Mouse (Mus musculus): ENCODE measurements around the gene Med20. TPM values are rescaled to one million over a fixed set of nuclear protein-coding genes. Genes with fewer than 3 reads are reported as not detected.
A peak's percentile ranks its signal among the peaks of the same experiment; 100 is the strongest.
"Not testable (repeated sequence)": the region's sequence is repeated elsewhere in the genome, so short reads cannot be mapped to it uniquely, and the experiment has no call there.

The Med20 gene
- polyA plus RNA-seq, 1 experiment from 2014 or later, result 43.7 TPM

DNA sequence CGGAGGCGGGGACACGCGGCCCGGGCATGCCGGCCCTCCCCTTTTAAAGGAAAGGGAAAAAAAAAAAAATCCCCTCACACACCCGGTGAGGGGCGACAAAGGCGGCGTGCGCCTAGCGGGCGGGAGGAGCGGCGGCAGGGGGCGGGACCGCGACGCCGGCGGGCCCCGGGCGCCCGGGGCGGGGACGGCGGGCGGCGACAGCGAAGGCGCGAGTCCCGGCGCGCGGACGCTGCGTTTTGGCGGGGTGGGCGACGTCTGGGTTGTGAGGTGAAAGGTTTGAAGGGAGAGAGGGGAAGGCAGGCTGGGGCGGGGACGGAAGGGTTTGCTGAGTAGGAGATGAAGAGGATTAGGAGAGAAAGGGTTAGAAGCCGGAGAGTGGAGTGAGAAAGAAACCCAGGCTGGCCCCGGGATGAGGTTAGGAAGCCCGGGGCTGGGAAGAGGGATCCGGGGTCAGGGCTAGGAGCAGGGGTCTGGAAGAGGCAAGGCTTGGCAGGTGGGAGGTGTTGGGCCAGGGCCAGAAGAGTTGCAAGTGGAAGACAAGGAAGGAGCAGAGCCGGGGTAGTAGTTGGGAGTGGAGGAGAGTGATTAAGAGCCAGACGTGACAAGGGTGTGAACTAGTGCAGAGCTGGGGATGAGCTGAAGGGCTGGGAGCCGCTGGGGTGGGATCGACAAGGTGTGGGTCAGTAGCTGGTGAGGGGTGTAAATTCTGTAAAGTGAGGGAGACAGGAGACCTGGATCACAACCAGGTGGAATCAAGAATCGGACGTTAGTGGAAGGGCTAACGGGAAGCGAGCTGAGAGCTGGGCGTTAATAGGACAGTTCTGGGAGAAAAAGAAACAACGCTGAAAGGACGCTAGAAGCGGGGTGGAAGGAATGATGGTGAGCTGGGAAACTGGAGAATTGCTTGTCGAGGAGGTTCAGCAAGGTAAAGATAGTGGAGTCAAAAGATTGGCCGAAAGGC lies 18.6 kb downstream of the Med20 start:
- peak overlapping the region; percentile 75 for H3K4me2 ChIP-seq (ENCODE audit: low read length)
- H3K9ac ChIP-seq (ENCODE audit: low read depth, low read length), result peak overlapping the region; percentile 81
- no peaks in the 10 kb centered on the region for H3K27me3 ChIP-seq (replicated peaks; ENCODE audit: control insufficient read depth, insufficient read depth, low read length)
- peak; percentile 62 for ATAC-seq
- no peaks in the 10 kb centered on the region for H3K9me3 ChIP-seq (ENCODE audit: control insufficient read depth, low read length)
- H3K36me3 ChIP-seq (ENCODE audit: control insufficient read depth, insufficient read depth, low read length), result peaks cover 3% of the 10 kb centered on the region
- H3K4me1 ChIP-seq (ENCODE audit: control insufficient read depth, insufficient read depth, low read depth, low read length), result peaks cover 22% of the 10 kb centered on the region
- peak overlapping the region; percentile 73 for H3K4me3 ChIP-seq (ENCODE audit: low read length)
- WGBS, result under 1% methylated on average over 60 of the region's 61 CpGs
- peak overlapping the region; percentile 96 for H3K27ac ChIP-seq (ENCODE audit: low read depth, low read length)

DNA sequence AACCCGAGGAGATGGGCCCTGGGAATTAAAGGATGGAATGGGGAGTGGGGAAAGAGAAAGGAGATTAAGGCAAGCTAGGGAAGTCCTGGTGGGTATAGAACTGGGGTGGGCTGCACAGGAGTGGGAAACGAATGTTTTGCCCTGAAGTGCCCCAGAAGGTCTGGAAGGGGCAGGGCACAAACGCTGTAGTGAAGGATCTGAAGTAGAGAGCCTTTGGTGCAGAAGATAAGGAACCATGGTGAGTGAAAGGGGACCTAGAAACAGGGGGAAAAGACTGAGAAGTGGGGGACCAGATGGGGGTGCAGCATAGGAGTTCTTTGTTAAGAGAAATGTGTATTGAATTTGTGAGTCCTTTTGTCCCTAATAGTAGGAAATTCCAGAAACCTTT lies 19.3 kb downstream of the Med20 start, which contains the start of gene Usp49:
Usp49 (plus strand) TSS at position 13 of the 388 bp plus-strand sequence.
- ATAC-seq, result no peak
- H3K4me2 ChIP-seq (ENCODE audit: low read length), result peak within 1 kb of the TSS; percentile 75
- no peaks in the 10 kb centered on the region for H3K27me3 ChIP-seq (replicated peaks; ENCODE audit: control insufficient read depth, insufficient read depth, low read length)
- 1% methylated on average over 3 of the region's 3 CpGs for WGBS
- H3K9ac ChIP-seq (ENCODE audit: low read depth, low read length), result peak within 1 kb of the TSS; percentile 81
- no peaks in the 10 kb centered on the region; the same call in 1 of the 2 replicates for H3K36me3 ChIP-seq (ENCODE audit: control insufficient read depth, insufficient read depth, low read length)
- H3K9me3 ChIP-seq (ENCODE audit: control insufficient read depth, low read length), result no peaks in the 10 kb centered on the region
- H3K4me1 ChIP-seq (ENCODE audit: control insufficient read depth, insufficient read depth, low read depth, low read length), result peaks cover 22% of the 10 kb centered on the region
- peak within 1 kb of the TSS; percentile 96 for H3K27ac ChIP-seq (ENCODE audit: low read depth, low read length)
- H3K4me3 ChIP-seq (ENCODE audit: low read length), result peak within 1 kb of the TSS; percentile 73

GRCm38 (mm10) chr17:47632181-47632840 lies 20.9 kb downstream of the Med20 start:
- WGBS, result 73% methylated on average over 4 of the region's 4 CpGs
- H3K27me3 ChIP-seq (replicated peaks; ENCODE audit: control insufficient read depth, insufficient read depth, low read length), result no peaks in the 10 kb centered on the region
- no peak overlapping the region for H3K4me2 ChIP-seq (ENCODE audit: low read length)
- no peak overlapping the region for H3K4me3 ChIP-seq (ENCODE audit: low read length)
- peaks cover 22% of the 10 kb centered on the region for H3K4me1 ChIP-seq (ENCODE audit: control insufficient read depth, insufficient read depth, low read depth, low read length)
- no peak overlapping the region for H3K9ac ChIP-seq (ENCODE audit: low read depth, low read length)
- no peaks in the 10 kb centered on the region for H3K9me3 ChIP-seq (ENCODE audit: control insufficient read depth, low read length)
- no peak overlapping the region for H3K27ac ChIP-seq (ENCODE audit: low read depth, low read length)
- ATAC-seq, result no peak
- H3K36me3 ChIP-seq (ENCODE audit: control insufficient read depth, insufficient read depth, low read length), result no peaks in the 10 kb centered on the region

DNA sequence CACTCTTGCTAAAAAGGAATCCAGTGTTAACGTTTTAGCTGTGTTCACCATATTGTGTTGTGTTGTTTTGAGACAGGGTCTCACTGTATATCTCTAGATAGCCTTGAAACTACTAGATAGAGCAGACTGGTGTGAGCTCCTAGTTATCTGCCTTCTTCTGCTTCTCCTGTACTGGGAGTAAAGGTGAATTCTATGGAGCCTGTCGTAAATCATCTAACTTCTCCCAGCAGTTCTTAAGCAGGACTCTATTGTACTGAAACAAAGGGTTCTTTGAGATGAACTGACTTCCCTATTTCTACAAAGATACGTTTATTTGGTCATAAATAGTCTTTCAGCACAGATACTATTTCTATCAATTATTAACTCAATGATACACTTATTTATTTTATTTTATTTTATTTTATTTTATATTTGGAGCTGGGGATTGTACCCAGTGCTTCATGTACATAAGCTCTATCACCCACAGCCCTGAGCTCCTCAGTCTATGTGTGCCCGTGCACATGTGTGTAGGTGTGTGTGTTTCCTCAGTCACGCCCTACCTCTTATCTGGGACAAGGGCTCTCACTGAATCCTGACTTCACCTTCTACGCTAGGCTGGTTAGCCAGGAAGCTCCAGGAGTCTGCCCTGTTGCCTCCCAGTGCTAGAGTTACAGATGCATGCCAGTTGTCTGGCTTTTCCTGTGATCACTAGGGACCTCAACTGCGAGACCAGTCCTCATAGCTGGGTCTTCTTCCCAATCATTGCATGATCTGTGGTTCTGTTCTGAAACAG lies 22.8 kb downstream of the Med20 start:
- WGBS, result 81% methylated on average over 7 of the region's 7 CpGs
- no peak overlapping the region for H3K9ac ChIP-seq (ENCODE audit: low read depth, low read length)
- no peak overlapping the region for H3K4me3 ChIP-seq (ENCODE audit: low read length)
- H3K4me2 ChIP-seq (ENCODE audit: low read length), result no peak overlapping the region
- no peaks in the 10 kb centered on the region for H3K27me3 ChIP-seq (replicated peaks; ENCODE audit: control insufficient read depth, insufficient read depth, low read length)
- H3K27ac ChIP-seq (ENCODE audit: low read depth, low read length), result no peak overlapping the region
- H3K4me1 ChIP-seq (ENCODE audit: control insufficient read depth, insufficient read depth, low read depth, low read length), result peaks cover 16% of the 10 kb centered on the region
- H3K36me3 ChIP-seq (ENCODE audit: control insufficient read depth, insufficient read depth, low read length), result no peaks in the 10 kb centered on the region
- H3K9me3 ChIP-seq (ENCODE audit: control insufficient read depth, low read length), result no peaks in the 10 kb centered on the region
- ATAC-seq, result no peak

DNA sequence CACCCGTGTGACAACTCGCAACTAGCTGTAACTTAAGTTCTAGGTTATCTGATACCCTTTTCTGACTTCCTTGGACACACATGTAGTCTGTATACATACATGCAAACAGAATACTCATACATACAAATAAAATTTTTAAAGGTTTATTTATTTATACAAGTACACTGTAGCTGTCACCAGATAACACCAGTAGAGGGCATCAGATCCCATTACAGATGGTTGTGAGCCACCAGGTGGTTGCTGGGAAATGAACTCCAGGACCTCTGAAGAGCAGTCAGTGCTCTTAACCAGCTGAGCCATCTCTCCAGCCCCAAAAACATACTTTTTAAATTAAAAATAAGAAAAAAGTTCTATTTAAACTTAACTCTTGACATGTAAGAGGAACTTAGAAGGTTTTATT lies 31.6 kb downstream of the Med20 start:
- no peak overlapping the region for H3K4me3 ChIP-seq (ENCODE audit: low read length)
- H3K9ac ChIP-seq (ENCODE audit: low read depth, low read length), result no peak overlapping the region
- H3K4me1 ChIP-seq (ENCODE audit: control insufficient read depth, insufficient read depth, low read depth, low read length), result no peaks in the 10 kb centered on the region
- no peak overlapping the region for H3K27ac ChIP-seq (ENCODE audit: low read depth, low read length)
- H3K36me3 ChIP-seq (ENCODE audit: control insufficient read depth, insufficient read depth, low read length), result no peaks in the 10 kb centered on the region
- ATAC-seq, result no peak
- no peak overlapping the region for H3K4me2 ChIP-seq (ENCODE audit: low read length)
- H3K27me3 ChIP-seq (replicated peaks; ENCODE audit: control insufficient read depth, insufficient read depth, low read length), result no peaks in the 10 kb centered on the region
- 85% methylated on average over 2 of the region's 2 CpGs for WGBS
- H3K9me3 ChIP-seq (ENCODE audit: control insufficient read depth, low read length), result no peaks in the 10 kb centered on the region

GRCm38 (mm10) chr17:47646683-47647082 lies 35.3 kb downstream of the Med20 start:
- 76% methylated on average over 1 of the region's 1 CpGs for WGBS
- H3K9ac ChIP-seq (ENCODE audit: low read depth, low read length), result no peak overlapping the region
- H3K9me3 ChIP-seq (ENCODE audit: control insufficient read depth, low read length), result no peaks in the 10 kb centered on the region
- H3K27me3 ChIP-seq (replicated peaks; ENCODE audit: control insufficient read depth, insufficient read depth, low read length), result no peaks in the 10 kb centered on the region
- no peak for ATAC-seq
- no peak overlapping the region for H3K4me3 ChIP-seq (ENCODE audit: low read length)
- no peaks in the 10 kb centered on the region for H3K4me1 ChIP-seq (ENCODE audit: control insufficient read depth, insufficient read depth, low read depth, low read length)
- H3K27ac ChIP-seq (ENCODE audit: low read depth, low read length), result no peak overlapping the region
- no peak overlapping the region for H3K4me2 ChIP-seq (ENCODE audit: low read length)
- no peaks in the 10 kb centered on the region for H3K36me3 ChIP-seq (ENCODE audit: control insufficient read depth, insufficient read depth, low read length)

DNA sequence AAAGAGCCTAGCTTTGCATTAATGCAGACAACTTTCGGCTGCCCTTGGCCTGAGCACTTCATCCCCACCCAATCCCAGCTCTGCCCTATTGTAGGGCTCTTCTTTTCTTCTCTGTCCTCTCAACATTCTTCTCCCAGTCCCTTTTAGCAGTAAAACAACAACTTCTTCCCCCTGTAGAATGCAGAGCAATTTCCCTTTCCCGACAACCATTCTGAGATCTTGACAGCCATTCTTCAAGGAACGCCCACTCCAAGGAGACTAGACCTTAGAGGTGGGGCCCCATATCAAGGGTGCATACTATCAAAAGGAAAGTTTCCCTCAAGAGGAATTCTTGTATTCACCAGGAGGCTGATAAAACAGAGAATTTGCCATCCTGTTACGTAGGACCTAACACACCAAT lies 37.6 kb downstream of the Med20 start:
- Histone ChIP-seq H3K27me3 (replicated peaks; ENCODE audit: control insufficient read depth, insufficient read depth, low read length) (no peaks in the 10 kb centered on the region), H3K9me3 (ENCODE audit: control insufficient read depth, low read length) (no peaks in the 10 kb centered on the region), H3K36me3 (ENCODE audit: control insufficient read depth, insufficient read depth, low read length) (no peaks in the 10 kb centered on the region), H3K4me3 (ENCODE audit: low read length) (no peak overlapping the region), H3K9ac (ENCODE audit: low read depth, low read length) (no peak overlapping the region), H3K4me1 (ENCODE audit: control insufficient read depth, insufficient read depth, low read depth, low read length) (no peaks in the 10 kb centered on the region), H3K4me2 (ENCODE audit: low read length) (no peak overlapping the region), H3K27ac (ENCODE audit: low read depth, low read length) (no peak overlapping the region)
- ATAC-seq, result no peak
- 39% methylated on average over 4 of the region's 4 CpGs for WGBS

GRCm38 (mm10) chr17:47651953-47652352 lies 40.6 kb downstream of the Med20 start:
- Histone ChIP-seq H3K27ac (ENCODE audit: low read depth, low read length) (no peak overlapping the region), H3K4me1 (ENCODE audit: control insufficient read depth, insufficient read depth, low read depth, low read length) (no peaks in the 10 kb centered on the region), H3K27me3 (replicated peaks; ENCODE audit: control insufficient read depth, insufficient read depth, low read length) (no peaks in the 10 kb centered on the region), H3K9me3 (ENCODE audit: control insufficient read depth, low read length) (no peaks in the 10 kb centered on the region), H3K4me3 (ENCODE audit: low read length) (no peak overlapping the region), H3K9ac (ENCODE audit: low read depth, low read length) (no peak overlapping the region), H3K4me2 (ENCODE audit: low read length) (no peak overlapping the region), H3K36me3 (ENCODE audit: control insufficient read depth, insufficient read depth, low read length) (no peaks in the 10 kb centered on the region)
- 71% methylated on average over 2 of the region's 2 CpGs for WGBS
- no peak for ATAC-seq

DNA sequence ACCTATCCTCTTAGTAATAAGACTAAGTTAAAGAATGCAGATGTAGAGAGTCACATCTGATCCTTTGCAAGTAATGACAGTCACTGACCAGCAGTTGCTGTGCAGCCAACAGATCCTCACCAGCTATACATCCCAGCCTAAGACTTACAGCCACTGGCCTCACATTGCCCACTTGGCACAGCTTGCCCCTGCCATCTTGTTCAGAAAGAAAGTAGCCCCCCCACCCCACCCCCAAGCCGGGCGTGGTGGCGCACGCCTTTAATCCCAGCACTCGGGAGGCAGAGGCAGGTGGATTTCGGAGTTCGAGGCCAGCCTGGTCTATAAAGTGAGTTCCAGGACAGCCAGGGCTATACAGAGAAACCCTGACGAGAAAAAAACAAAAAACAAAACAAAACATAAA lies 43.0 kb downstream of the Med20 start:
- H3K27ac ChIP-seq (ENCODE audit: low read depth, low read length); H3K9me3 ChIP-seq (ENCODE audit: control insufficient read depth, low read length); H3K36me3 ChIP-seq (ENCODE audit: control insufficient read depth, insufficient read depth, low read length); H3K4me1 ChIP-seq (ENCODE audit: control insufficient read depth, insufficient read depth, low read depth, low read length); H3K4me2 ChIP-seq (ENCODE audit: low read length); ATAC-seq; H3K4me3 ChIP-seq (ENCODE audit: low read length); H3K27me3 ChIP-seq (replicated peaks; ENCODE audit: control insufficient read depth, insufficient read depth, low read length); H3K9ac ChIP-seq (ENCODE audit: low read depth, low read length): not testable (repeated sequence)
- WGBS, result 91% methylated on average over 8 of the region's 8 CpGs

All from hindbrain, embryonic 16.5 days (tissue).